Mouse (Mus musculus) megakaryocyte-erythroid progenitor cell, adult 5-6 weeks (primary cell): ENCODE data around the gene Sec1. TPM values are rescaled to one million over a fixed set of nuclear protein-coding genes. Genes with fewer than 3 reads are reported as not detected.

Experiments
- ATAC-seq: replicated peaks from 2 replicates; pipeline ENCODE4 v1.8.0; 2016; ENCODE audit warnings: mild to moderate bottlenecking, inconsistent platforms; ENCODE audit not compliant: severe bottlenecking, poor library complexity, low FRiP score, low TSS enrichment
- total RNA-seq, 2 experiments: library from RNA; stranded (forward) in 1 of 2; stranded (reverse) in 1 of 2; fragments of 200-1000, 215-1000 nt in 1 of 2; fragments of >200 nt in 1 of 2; fragmentation: Nextera tagmentation in 1 of 2; gene quantifications; 2 replicates each; pipeline ENCODE4 v1.2.3; 2014 to 2017

Gene Sec1
- total RNA-seq, 2 experiments from 2014 or later: not detected

GRCm38 (mm10) chr7:45628364-45629294, 65.6 kb downstream of the Sec1 start:
- peak; percentile 69 for ATAC-seq

Other genes with a start within 250 kb of the Sec1 start
Only the 30 nearest of the 34 such genes appear.
- gene Tulp2, start 212.5 kb downstream of the Sec1 start, total RNA-seq (2014; fragmentation: Nextera tagmentation): 0.42 TPM in 1 of 2 replicates, not detected in the other
- 0.19 TPM in 1 of 2 replicates, not detected in the other for gene Tulp2, start 212.5 kb downstream of the Sec1 start, total RNA-seq (2017)
- not detected in 2 replicates for gene Gm45808, start 207.6 kb downstream of the Sec1 start, total RNA-seq (2014; fragmentation: Nextera tagmentation)
- not detected in 2 replicates for gene Gm45808, start 207.6 kb downstream of the Sec1 start, total RNA-seq (2017)
- gene Dhdh, start 205.6 kb downstream of the Sec1 start, total RNA-seq (2014; fragmentation: Nextera tagmentation): 1.9 and 2.5 TPM in 2 replicates
- 1.8 and 3.5 TPM in 2 replicates for gene Dhdh, start 205.6 kb downstream of the Sec1 start, total RNA-seq (2017)
- gene Nucb1, start 184.0 kb downstream of the Sec1 start, total RNA-seq (2014; fragmentation: Nextera tagmentation): 100 and 140 TPM in 2 replicates
- gene Nucb1, start 184.0 kb downstream of the Sec1 start, total RNA-seq (2017): 285 and 323 TPM in 2 replicates
- gene Ppp1r15a, start 168.1 kb downstream of the Sec1 start, total RNA-seq (2014; fragmentation: Nextera tagmentation): 35.5 and 79.3 TPM in 2 replicates
- 161 and 186 TPM in 2 replicates for gene Ppp1r15a, start 168.1 kb downstream of the Sec1 start, total RNA-seq (2017)
- 0.27 TPM in 1 of 2 replicates, not detected in the other for gene Plekha4, start 168.1 kb downstream of the Sec1 start, total RNA-seq (2014; fragmentation: Nextera tagmentation)
- gene Plekha4, start 168.1 kb downstream of the Sec1 start, total RNA-seq (2017): not detected in 2 replicates
- not detected in 2 replicates for gene Hsd17b14, start 139.5 kb downstream of the Sec1 start, total RNA-seq (2014; fragmentation: Nextera tagmentation)
- not detected in 2 replicates for gene Hsd17b14, start 139.5 kb downstream of the Sec1 start, total RNA-seq (2017)
- 81.0 and 92.5 TPM in 2 replicates for gene Bcat2, start 124.2 kb downstream of the Sec1 start, total RNA-seq (2014; fragmentation: Nextera tagmentation)
- 23.3 and 50.0 TPM in 2 replicates for gene Bcat2, start 124.2 kb downstream of the Sec1 start, total RNA-seq (2017)
- gene Fgf21, start 78.9 kb downstream of the Sec1 start, total RNA-seq (2014; fragmentation: Nextera tagmentation): not detected in 2 replicates
- gene Fgf21, start 78.9 kb downstream of the Sec1 start, total RNA-seq (2017): not detected in 2 replicates
- not detected in 2 replicates for gene Fut1, start 77.1 kb downstream of the Sec1 start, total RNA-seq (2014; fragmentation: Nextera tagmentation)
- not detected in 2 replicates for gene Fut1, start 77.1 kb downstream of the Sec1 start, total RNA-seq (2017)
- gene Izumo1, start 72.6 kb downstream of the Sec1 start, total RNA-seq (2014; fragmentation: Nextera tagmentation): not detected in 2 replicates
- not detected in 2 replicates for gene Izumo1, start 72.6 kb downstream of the Sec1 start, total RNA-seq (2017)
- not detected in 2 replicates for gene Rasip1, start 66.9 kb downstream of the Sec1 start, total RNA-seq (2014; fragmentation: Nextera tagmentation)
- gene Rasip1, start 66.9 kb downstream of the Sec1 start, total RNA-seq (2017): not detected in 2 replicates
- not detected in 2 replicates for gene Mamstr, start 54.4 kb downstream of the Sec1 start, total RNA-seq (2014; fragmentation: Nextera tagmentation)
- gene Mamstr, start 54.4 kb downstream of the Sec1 start, total RNA-seq (2017): not detected in 2 replicates
- gene Fut2, start 28.0 kb downstream of the Sec1 start, total RNA-seq (2014; fragmentation: Nextera tagmentation): not detected in 2 replicates
- not detected in 2 replicates for gene Fut2, start 28.0 kb downstream of the Sec1 start, total RNA-seq (2017)
- gene Ntn5, start 10.4 kb downstream of the Sec1 start, total RNA-seq (2014; fragmentation: Nextera tagmentation): not detected in 2 replicates
- not detected in 2 replicates for gene Ntn5, start 10.4 kb downstream of the Sec1 start, total RNA-seq (2017)
- gene Car11, start 5.4 kb upstream of the Sec1 start, total RNA-seq (2014; fragmentation: Nextera tagmentation): not detected in 2 replicates
- not detected in 2 replicates for gene Car11, start 5.4 kb upstream of the Sec1 start, total RNA-seq (2017)
- 7.1 and 9.1 TPM in 2 replicates for gene Dbp, start 10.7 kb upstream of the Sec1 start, total RNA-seq (2014; fragmentation: Nextera tagmentation)
- gene Dbp, start 10.7 kb upstream of the Sec1 start, total RNA-seq (2017): 5.6 and 6.2 TPM in 2 replicates
- 2,679 and 3,223 TPM in 2 replicates for gene Rpl18, start 21.1 kb upstream of the Sec1 start, total RNA-seq (2014; fragmentation: Nextera tagmentation)
- gene Rpl18, start 21.1 kb upstream of the Sec1 start, total RNA-seq (2017): 1,594 and 2,062 TPM in 2 replicates
- gene Sphk2, start 23.6 kb upstream of the Sec1 start, total RNA-seq (2014; fragmentation: Nextera tagmentation): 16.3 and 19.8 TPM in 2 replicates
- gene Sphk2, start 23.6 kb upstream of the Sec1 start, total RNA-seq (2017): 7.5 and 7.8 TPM in 2 replicates
- 1.1 and 2.1 TPM in 2 replicates for gene Fam83e, start 26.8 kb upstream of the Sec1 start, total RNA-seq (2014; fragmentation: Nextera tagmentation)
- gene Fam83e, start 26.8 kb upstream of the Sec1 start, total RNA-seq (2017): 0.61 and 2.9 TPM in 2 replicates
- not detected in 2 replicates for gene Spaca4, start 31.4 kb upstream of the Sec1 start, total RNA-seq (2014; fragmentation: Nextera tagmentation)
- not detected in 2 replicates for gene Spaca4, start 31.4 kb upstream of the Sec1 start, total RNA-seq (2017)
- not detected in 2 replicates for gene Lmtk3, start 89.3 kb upstream of the Sec1 start, total RNA-seq (2014; fragmentation: Nextera tagmentation)
- not detected in 2 replicates for gene Lmtk3, start 89.3 kb upstream of the Sec1 start, total RNA-seq (2017)
- gene Sult2b1, start 90.3 kb upstream of the Sec1 start, total RNA-seq (2014; fragmentation: Nextera tagmentation): 0.84 TPM in 1 of 2 replicates, not detected in the other
- gene Sult2b1, start 90.3 kb upstream of the Sec1 start, total RNA-seq (2017): not detected in 2 replicates
- 27.2 and 30.8 TPM in 2 replicates for gene Cyth2, start 120.2 kb upstream of the Sec1 start, total RNA-seq (2014; fragmentation: Nextera tagmentation)
- gene Cyth2, start 120.2 kb upstream of the Sec1 start, total RNA-seq (2017): 36.9 and 38.0 TPM in 2 replicates
- not detected in 2 replicates for gene Kcnj14, start 130.4 kb upstream of the Sec1 start, total RNA-seq (2014; fragmentation: Nextera tagmentation)
- not detected in 2 replicates for gene Kcnj14, start 130.4 kb upstream of the Sec1 start, total RNA-seq (2017)
- gene Grwd1, start 136.5 kb upstream of the Sec1 start, total RNA-seq (2014; fragmentation: Nextera tagmentation): 45.7 and 67.7 TPM in 2 replicates
- gene Grwd1, start 136.5 kb upstream of the Sec1 start, total RNA-seq (2017): 22.1 and 39.4 TPM in 2 replicates
- 76.7 and 91.3 TPM in 2 replicates for gene Kdelr1, start 178.4 kb upstream of the Sec1 start, total RNA-seq (2014; fragmentation: Nextera tagmentation)
- gene Kdelr1, start 178.4 kb upstream of the Sec1 start, total RNA-seq (2017): 44.4 and 50.2 TPM in 2 replicates
- gene Grin2d, start 184.0 kb upstream of the Sec1 start, total RNA-seq (2014; fragmentation: Nextera tagmentation): 0.92 TPM in 1 of 2 replicates, not detected in the other
- 0.23 TPM in 1 of 2 replicates, not detected in the other for gene Grin2d, start 184.0 kb upstream of the Sec1 start, total RNA-seq (2017)
- not detected in 2 replicates for gene Syngr4, start 202.3 kb upstream of the Sec1 start, total RNA-seq (2014; fragmentation: Nextera tagmentation)
- not detected in 2 replicates for gene Syngr4, start 202.3 kb upstream of the Sec1 start, total RNA-seq (2017)
- 9.1 and 10.3 TPM in 2 replicates for gene Tmem143, start 202.5 kb upstream of the Sec1 start, total RNA-seq (2014; fragmentation: Nextera tagmentation)
- 7.3 and 11.3 TPM in 2 replicates for gene Tmem143, start 202.5 kb upstream of the Sec1 start, total RNA-seq (2017)